ENCODE assay signal across 8 mouse cellular contexts in the genomic region with DNA sequence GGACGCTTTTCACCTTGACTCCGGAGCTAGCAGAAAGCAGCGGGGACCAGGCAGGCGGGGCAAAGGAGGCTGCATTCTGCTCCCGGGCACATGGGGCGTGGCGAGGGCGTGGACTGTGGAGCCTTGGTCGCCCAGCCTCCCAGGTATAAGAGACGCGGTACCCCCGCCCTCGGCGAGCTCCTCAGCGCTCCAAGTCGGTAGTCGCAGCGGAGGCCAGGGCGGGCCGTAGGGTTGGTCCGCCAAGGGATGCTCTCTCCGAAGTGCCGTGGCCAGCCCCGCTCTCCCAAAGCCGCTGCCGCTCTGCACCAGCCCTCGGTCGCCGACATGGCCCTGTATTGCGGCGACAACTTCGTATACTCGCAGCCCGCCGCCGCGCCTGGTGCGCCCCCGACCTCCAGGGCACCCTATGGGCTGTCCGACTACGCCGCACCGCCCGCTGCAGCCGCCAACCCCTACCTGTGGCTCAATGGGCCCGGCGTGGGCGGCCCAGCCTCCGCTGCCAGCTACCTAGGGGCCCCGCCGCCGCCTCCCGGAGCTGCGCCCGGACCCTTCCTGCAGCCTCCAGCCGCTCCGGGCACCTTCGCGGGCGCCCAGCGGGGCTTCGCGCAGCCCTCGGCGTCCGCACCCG. TPM values are rescaled to one million over a fixed set of nuclear protein-coding genes. Genes with fewer than 3 reads are reported as not detected.
DNase-seq lines count a peak whose midpoint lies in the region; ATAC-seq lines count a peak whose summit lies in the region.

A gene (plus strand): TSS at position 247 of the 628 bp plus-strand sequence.

- peak; percentile 23 for DNase-seq in right cerebral cortex, postnatal 4 days
- DNase-seq in right cerebral cortex, postnatal 14 days: no peak
- peak; percentile 3 to 6 for DNase-seq in heart, postnatal 36 days
- peak; percentile 68 to 77 for DNase-seq in kidney, postnatal 36 days
- DNase-seq in testis, postnatal 10 days (ENCODE audit: low spot score): peak; percentile 55
- no peak for DNase-seq in left cerebral cortex, adult 8-10 months (ENCODE audit: low spot score in 2 of 2)

- intact Hi-C loops in heart, postnatal 36 days (cut with DNase I): no loop called here

- peak within 1 kb of the TSS; percentile 81 for H3K4me3 ChIP-seq in megakaryocyte, embryonic 14.5 days (replicated peaks)

- peaks cover 13% of the 10 kb centered on the region for H3K4me1 ChIP-seq in megakaryocyte, embryonic 14.5 days

- H3K36me3 ChIP-seq in megakaryocyte, embryonic 14.5 days (replicated peaks; ENCODE audit: low read length): no peaks in the 10 kb centered on the region

- H3K9me3 ChIP-seq in megakaryocyte, embryonic 14.5 days: no peaks in the 10 kb centered on the region

- ATAC-seq in common myeloid progenitor, adult 5-6 weeks (replicated peaks; ENCODE audit: low read depth, poor library complexity, severe bottlenecking): peak; percentile 42

- H3K27me3 ChIP-seq in megakaryocyte, embryonic 14.5 days (replicated peaks): peaks cover 82% of the 10 kb centered on the region

RNA-seq across cellular contexts. Expression of the gene that starts here (rescaled TPM):
- total RNA-seq in common myeloid progenitor, adult 5-6 weeks (2017): not detected in 2 replicates
- not detected for total RNA-seq in heart, postnatal 36 days (2021)
- polyA plus RNA-seq in megakaryocyte, embryonic 14.5 days (2012; ENCODE audit: insufficient read depth, low replicate concordance): not detected in 2 replicates
- not detected for total RNA-seq in left cerebral cortex, adult 8-10 months (2022)

Comparison
In these comparisons a context has a peak if more than half of its experiments do, and no peak if none do; other contexts are left out.
1. DNase-seq: peak in right cerebral cortex, postnatal 4 days (single experiment), kidney, postnatal 36 days (2 of 2) and testis, postnatal 10 days (single experiment); none in right cerebral cortex, postnatal 14 days (single experiment) and left cerebral cortex, adult 8-10 months (0 of 2).
2. Peak in ATAC-seq in common myeloid progenitor, adult 5-6 weeks; RNA of the gene not detected or under 1 TPM.
3. Peak in DNase-seq in heart, postnatal 36 days; RNA of the gene not detected or under 1 TPM.